Mouse (Mus musculus): Measurements from ENCODE around the gene Cnst.
"Not testable (repeated sequence)": the region's sequence is repeated elsewhere in the genome, so short reads cannot be mapped to it uniquely, and the experiment has no call there.

Gene Cnst

DNA sequence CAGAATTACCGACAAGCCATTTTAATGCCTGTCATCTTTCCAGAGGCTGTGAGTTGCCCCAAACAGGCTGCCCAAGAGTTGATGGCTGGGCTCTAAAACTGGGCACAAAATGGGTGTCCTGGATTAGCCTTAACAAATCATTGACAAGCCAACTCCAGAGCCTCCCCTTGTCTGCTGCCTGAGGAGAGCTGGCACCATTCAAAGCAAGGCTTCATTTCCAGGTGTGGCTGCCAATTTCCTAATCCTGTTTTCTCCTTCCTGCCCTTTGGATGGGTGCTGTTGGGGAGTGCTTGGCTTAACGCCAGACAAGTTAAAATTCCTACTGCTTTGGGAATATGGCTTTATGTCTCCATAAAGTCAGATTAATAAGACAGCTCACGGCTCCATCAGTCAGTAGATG is 98.0 kb downstream of the Cnst start:
- no peak for DNase-seq (ENCODE audit: low spot score in 2 of 2)

DNA sequence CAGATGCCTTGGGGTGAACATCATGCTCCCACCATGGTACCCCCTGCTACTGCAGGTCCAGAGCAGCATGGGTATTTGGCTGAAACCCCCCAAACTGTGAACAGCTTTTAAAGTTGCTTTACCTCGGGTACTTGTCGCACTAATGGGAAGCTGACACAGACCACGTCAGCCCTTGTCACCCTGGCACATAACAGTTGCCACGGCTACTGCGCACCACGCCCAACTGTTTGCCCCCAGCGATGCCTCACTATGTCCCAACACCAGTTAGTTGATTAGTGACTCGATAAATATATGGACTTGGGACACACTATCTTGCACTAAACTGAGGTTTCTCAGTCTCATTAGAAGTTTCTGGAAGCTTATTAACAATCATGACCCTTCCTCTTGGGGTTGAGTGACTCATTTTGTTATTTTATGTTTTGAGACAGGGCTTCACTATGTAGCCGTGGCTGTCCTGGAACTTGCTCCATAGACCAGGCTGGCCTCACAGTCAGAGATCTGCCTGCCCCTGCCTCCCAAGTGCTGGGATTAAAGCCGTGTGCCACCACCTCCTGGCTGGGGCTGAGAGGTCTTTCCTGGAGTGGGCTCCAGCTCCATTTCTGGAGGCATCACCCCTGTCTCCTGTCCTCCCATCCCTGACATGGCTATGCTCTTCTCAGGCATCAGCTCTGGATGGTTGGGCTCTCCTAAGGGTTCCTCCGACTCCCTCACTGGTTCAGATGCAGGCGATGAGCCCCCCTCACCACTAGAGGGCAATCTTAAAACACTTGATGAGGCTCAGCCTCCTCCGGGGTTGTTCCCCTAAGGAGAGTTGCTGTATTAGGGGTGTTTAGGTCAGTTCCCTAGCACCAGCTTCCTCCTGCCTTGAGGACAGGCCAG is 99.2 kb downstream of the Cnst start:
- peak; percentile 43 to 63 for DNase-seq (ENCODE audit: low spot score in 2 of 2)

DNA sequence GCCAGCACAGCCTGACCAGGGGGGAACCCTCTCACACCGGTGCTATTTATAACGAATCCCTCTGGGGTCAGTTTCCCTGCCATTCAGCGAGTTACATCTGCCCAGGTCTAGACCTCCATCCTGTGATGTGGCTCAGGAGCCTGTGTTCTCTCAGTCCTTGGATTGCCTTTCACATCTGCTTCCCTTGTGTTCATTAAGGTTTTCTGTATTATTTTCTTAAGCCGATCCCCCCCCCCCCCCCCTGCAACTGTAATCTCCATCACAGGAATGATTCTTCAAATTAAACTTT is 99.8 kb downstream of the Cnst start:
- no peak for DNase-seq (ENCODE audit: low spot score in 2 of 2)

DNA sequence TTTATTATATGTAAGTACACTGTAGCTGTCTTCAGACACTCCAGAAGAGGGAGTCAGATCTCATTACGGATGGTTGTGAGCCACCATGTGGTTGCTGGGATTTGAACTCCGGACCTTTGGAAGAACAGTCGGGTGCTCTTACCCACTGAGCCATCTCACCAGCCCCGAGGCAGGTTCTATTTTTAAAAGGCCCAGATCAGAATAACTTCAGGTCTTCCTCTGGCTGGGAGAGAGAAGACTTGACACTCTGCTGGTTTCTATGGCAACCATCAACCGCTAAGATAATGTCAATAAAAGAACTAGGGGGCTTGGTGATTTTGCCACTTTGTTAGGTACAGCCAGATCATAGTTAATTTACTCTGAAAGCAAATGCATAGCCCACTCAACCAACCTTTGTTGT is 102.5 kb downstream of the Cnst start:
- DNase-seq (ENCODE audit: low spot score in 2 of 2) = not testable (repeated sequence)

DNA sequence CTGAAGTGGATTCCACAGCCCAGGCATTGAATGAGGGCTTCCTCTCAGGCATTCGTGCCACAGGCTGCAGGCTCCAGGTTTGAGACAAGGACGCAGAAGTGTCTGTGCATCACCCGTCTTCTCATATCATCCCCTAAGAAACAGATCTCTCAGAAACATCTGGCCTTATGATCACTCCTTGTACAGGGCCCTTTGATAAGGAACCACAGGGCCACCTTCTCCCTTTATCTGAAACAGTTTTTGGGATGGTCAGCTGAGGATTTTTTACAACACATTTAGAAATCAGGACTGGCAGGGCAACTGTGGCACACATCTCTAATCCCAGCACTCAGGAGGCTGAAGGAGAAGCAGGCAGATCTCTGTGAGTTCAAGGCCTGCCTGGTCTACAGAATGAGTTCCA is 103.2 kb downstream of the Cnst start:
- no peak for DNase-seq (ENCODE audit: low spot score in 2 of 2)

DNA sequence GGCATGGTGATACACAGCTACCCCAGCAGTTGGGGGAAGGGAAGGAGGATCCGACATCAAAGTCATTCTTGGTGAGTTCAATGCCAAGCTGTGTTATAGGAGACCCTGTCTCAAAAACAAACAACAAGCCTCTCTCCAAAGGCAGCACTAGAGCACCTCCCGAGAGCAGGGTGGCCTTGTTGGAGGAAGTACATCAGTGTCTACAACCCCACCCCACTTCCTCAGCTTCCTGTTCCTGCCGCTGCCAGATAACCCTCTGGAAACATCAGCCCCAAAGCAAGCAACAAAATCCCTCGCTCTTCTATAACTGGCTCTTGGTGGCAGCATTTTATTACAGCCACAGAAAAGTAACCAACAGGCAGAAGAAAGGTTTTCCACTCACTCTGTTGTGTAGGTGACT is 104.1 kb downstream of the Cnst start:
- DNase-seq (ENCODE audit: low spot score in 2 of 2) = no peak

DNA sequence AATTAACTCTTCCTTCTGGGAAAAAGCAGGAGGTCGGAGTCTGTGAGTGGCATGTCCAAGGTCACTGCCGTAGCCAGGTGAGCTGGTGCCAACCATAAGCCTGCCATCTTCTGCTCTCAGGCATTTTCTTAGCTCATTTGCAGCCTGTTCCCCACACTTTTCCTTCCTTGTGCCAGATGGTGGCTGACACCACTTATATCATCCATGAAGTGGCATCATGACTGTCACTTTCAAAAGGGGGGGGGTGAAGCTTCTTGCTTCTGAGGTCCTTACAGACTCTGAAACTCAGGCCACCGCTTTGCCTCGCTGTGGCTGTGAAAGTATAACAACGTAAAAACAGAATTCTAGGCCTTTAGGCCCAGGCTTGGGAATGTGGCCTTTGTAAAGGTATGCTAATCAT is 105.1 kb downstream of the Cnst start:
- DNase-seq (ENCODE audit: low spot score in 2 of 2) = no peak

DNA sequence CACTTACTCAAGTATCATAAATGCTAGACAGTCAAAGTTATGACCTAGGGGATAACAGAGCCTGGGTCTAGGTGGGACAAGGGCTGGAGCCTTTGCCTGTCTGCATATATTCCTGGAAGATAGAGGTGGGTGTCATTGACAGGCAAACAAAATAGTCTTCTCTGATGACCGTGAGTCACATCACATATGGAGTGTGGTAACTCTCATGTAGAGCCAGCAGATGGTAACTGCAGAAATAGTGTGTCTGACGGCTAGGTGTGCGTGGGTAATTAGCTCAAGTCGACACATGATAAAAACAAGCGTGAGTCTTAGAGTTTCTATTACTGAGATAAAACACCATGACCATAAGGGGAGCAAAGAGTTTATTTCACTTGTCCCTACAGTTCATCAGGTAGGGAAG is 116.9 kb downstream of the Cnst start:
- DNase-seq (ENCODE audit: low spot score in 2 of 2) = no peak

DNA sequence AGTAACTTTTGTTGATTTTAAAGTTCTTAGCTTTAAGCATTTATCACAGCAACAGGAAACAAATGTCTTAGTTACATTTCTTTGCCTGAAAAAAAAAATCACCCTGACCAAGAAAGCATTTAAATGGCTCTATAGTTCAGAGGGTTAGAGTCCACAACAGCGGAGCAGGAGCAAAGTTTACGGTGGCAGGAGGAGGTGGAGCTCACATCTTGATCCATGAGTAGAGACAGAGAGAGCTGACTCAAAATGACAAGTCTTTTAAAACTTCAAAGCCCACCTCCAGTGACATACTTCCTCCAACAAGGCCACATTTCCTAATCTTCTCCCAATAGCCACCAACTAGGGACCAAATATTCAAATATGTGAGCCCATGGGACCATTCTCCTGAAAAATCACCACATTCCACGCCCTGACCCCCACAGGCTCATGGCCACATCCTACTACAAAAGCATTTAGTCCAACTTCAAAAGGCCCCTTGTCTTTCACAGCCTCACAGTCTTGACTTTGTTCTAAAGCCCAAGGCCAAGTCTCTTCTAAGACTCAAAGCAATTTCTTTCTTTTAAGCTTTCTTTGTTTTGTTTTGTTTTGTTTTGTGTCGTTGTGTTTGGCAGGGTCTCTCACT is 118.2 kb downstream of the Cnst start:
- DNase-seq (ENCODE audit: low spot score in 2 of 2) = no peak

DNA sequence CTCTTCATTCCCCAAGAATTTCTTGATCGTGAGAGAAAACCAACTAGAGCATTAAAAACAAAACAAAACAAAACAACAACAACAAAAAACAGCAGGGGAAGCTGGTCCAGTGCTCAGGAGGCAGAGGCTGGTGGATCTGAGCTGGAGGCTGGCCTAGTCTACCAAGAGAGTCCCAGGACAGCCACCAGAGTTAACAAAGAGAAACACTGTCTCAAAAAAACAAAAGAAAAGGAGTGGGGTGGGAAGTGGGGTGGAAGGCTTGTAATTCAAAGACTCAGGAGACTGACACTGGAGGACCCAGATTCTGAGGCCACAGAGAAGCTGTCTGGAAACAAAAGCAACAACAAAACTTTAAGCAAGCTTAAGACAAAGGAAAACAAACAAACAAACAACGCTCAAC is 120.8 kb downstream of the Cnst start:
- no peak for DNase-seq (ENCODE audit: low spot score in 2 of 2)

DNA sequence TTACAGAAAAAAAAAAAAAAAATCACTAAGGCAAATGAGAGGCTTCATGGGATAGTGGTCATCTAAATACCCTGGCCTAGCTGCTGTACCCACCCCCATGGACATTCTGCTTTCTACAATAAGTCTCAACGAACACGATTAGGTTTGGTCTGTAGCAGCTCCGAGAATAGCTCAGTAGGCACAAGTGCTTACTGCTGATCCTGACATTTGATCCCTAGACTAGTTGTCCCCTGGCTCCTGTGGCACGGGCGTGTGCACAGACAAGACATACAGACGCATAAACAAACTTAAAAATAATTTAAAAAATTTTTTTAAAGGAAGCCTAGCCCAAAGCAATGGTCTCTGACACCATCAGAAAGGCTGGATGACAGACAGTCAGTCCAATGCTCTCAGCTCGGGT is 121.3 kb downstream of the Cnst start:
- DNase-seq (ENCODE audit: low spot score in 2 of 2) = no peak

DNA sequence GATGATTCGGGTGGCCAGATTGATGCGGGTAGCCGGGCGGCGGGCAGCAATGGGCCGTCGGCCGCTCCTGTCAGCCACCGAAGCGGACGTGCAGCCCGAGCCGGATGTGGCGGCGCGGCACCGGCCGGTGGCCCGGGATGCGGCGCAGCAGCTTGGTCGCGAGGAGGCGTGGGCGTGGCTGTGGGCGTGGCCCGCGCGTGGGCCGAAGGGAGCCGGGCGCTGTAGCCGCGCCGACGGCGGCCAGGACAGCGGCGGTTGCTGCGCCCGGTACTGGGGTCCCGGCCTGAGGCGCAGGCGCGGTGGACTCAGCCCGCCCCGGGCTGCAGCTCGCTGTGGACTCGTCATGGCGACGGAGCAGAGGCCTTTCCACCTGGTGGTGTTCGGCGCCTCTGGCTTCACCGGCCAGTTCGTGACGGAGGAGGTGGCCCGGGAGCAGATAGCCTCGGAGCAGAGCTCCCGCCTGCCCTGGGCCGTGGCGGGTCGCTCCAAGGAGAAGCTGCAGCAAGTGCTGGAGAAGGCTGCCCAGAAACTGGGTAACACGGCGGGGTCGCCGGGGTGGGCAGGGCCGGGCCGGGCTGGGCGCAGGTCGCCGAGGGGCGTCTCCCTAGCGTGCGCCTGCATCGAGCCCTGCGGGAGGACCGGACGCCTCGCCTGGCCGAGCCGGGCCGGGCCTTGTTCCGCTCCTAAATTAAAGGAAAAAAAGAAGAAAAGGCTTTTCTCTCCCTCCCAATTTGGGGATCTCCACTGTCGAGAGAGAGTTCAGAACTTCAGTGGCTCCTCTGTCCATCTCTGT is 122.0 kb downstream of the Cnst start, which contains the start of gene Sccpdh:
Gene Sccpdh, plus strand, starts transcription at position 198 of the 793 bp plus-strand sequence.
- peak; percentile 73 to 78 for DNase-seq (ENCODE audit: low spot score in 2 of 2)

DNA sequence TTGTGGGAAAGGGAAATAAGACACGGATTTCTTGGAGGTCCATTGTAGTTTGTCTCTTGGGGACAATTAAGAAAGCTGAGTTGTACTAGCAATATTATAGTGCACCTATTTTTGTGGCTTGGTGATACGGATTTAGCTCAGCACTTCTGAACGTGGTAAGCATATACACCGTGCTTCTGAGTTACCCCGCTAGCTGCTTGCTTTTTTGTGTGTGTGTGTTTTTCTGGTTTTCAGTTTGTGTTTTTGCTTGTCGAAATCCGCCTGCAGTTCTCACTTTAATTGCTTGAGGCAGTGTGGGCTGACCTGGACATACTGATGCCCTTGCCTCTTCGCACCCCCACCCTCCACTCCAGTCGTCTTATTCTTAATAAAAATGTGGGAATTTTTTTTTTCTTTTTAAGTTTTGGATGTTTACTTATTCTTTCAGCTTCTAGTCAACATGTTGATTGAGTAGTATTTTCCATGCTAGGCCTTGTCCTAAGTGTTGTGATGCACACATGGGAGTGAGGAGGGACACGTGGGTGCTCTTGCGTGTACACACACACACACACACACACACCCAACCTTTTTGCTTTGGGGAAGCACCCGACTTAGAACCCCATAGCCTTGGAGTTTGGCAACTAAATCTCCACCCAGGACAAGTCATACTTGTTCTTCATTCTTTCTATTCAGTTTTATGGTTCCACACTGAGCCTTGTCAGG is 122.8 kb downstream of the Cnst start:
- DNase-seq (ENCODE audit: low spot score in 2 of 2) = no peak

DNA sequence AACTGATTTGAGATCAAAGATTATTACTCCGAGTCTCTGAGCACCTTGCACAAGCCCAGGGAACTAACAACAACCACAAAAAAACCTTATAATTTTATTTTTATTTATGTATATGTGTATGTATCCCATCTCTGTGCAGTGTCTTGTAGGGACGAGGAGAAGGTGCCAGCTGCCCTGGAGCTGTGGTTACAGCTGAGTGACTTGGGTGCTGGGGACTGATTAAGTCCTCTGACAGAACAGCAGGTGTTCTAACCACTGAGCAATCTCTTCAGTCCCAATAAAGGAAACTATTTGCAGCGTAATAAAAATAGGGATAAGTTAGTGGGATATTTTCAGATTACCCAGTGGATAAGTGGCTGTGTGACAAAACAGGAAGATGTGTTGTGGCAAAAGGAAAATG is 128.2 kb downstream of the Cnst start:
- DNase-seq (ENCODE audit: low spot score in 2 of 2) = no peak

DNA sequence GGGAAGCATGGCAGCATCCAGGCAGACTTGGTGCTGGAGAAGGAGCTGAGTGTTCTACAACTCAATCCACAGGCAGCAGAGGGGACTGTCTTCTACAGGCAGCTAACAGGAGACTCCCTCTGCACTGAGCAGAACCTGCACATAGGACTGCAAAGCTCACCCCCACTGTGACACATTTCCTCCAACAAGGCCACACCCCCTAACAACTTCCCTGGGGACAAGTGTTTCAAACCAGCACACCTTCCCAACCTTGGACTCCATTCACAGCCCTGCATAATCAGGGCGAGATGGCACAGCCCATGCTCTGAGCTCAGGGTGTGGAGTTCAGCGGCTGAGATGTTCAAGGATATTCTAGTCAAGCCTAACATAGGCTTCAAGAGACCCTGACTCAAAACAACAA is 130.9 kb downstream of the Cnst start:
- no peak for DNase-seq (ENCODE audit: low spot score in 2 of 2)

All from natural killer cell, adult 2 months (primary cell).